Mouse (Mus musculus) liver, postnatal 0 days (tissue): Measurements from ENCODE around the gene Ccdc91. TPM values are rescaled to one million over a fixed set of nuclear protein-coding genes. Genes with fewer than 3 reads are reported as not detected.

Experiments used
- ATAC-seq: fragments of 200-750 bp; cut with Nextera tagmentation; 2 replicates; pipeline ENCODE4 v1.8.0; 2017; ENCODE audit warnings: mild to moderate bottlenecking, moderate library complexity
- DNase-seq: peaks from one replicate; pipeline ENCODE4 v3.0.0-alpha.2; 2016
- H3K27ac ChIP-seq: fragments of 300-500 bp; sonication (generic); 2 replicates; pipeline ENCODE4 v1.5.1; 2014; ENCODE audit warnings: antibody characterized with exemption, moderate library complexity, mild to moderate bottlenecking, low read depth
- H3K27me3 ChIP-seq: fragments of 300-500 bp; sonication (generic); 2 replicates; pipeline ENCODE4 v1.6.1; 2014; ENCODE audit warnings: low read length, control low read depth, mixed read lengths; ENCODE audit not compliant: insufficient read depth
- H3K36me3 ChIP-seq: fragments of 300-500 bp; sonication (generic); replicated peaks from 2 replicates; pipeline ENCODE4 v1.6.1; 2014; ENCODE audit warnings: mild to moderate bottlenecking, control low read depth, low read length, moderate library complexity, mixed read lengths; ENCODE audit not compliant: insufficient read depth
- H3K4me1 ChIP-seq: fragments of 300-500 bp; sonication (generic); 2 replicates; pipeline ENCODE4 v1.6.1; 2014; ENCODE audit warnings: antibody characterized with exemption, mild to moderate bottlenecking, control low read depth; ENCODE audit not compliant: insufficient read depth
- H3K4me2 ChIP-seq: fragments of 300-500 bp; sonication (generic); 2 replicates; pipeline ENCODE4 v1.6.1; 2014; ENCODE audit warnings: low read depth, mild to moderate bottlenecking, low read length, moderate library complexity, mixed read lengths
- H3K4me3 ChIP-seq: fragments of 300-500 bp; sonication (generic); 2 replicates; pipeline ENCODE4 v1.5.1; 2014; ENCODE audit warnings: low read depth, low read length
- H3K9ac ChIP-seq: fragments of 300-500 bp; sonication (generic); replicated peaks from 2 replicates; pipeline ENCODE4 v1.6.1; 2014; ENCODE audit warnings: mild to moderate bottlenecking, moderate library complexity
- H3K9me3 ChIP-seq: fragments of 300-500 bp; sonication (generic); 2 replicates; pipeline ENCODE4 v1.6.1; 2016; ENCODE audit warnings: mild to moderate bottlenecking, control low read depth, low read length, mixed read lengths
- CTCF ChIP-seq: sonication (generic); IDR thresholded peaks from 2 replicates; pipeline ENCODE4 v1.5.1; 2016; ENCODE audit warnings: antibody characterized with exemption, low read depth
- EP300 ChIP-seq: IDR thresholded peaks from 2 replicates; pipeline ENCODE4 v1.6.1; 2016; ENCODE audit warnings: antibody characterized with exemption, low read depth, mild to moderate bottlenecking
- WGBS: fragments of 180-500 bp; shearing (Covaris S2); extraction: QIAGEN DNeasy Blood & Tissue Kit; methylation state at CpG from one replicate; pipeline ENCODE4 v1.1.7; 2014; ENCODE audit not compliant: insufficient replicate concordance; 5-methylcytosine and 5-hydroxymethylcytosine counted together
- polyA plus RNA-seq: library from polyadenylated mRNA; unstranded; fragments of >200 nt; fragmentation: Nextera tagmentation; extraction: Ambion mirVana; gene quantifications from 2 replicates; pipeline ENCODE4 v1.2.1, GENCODE M21; 2015

Ccdc91 gene
- polyA plus RNA-seq, 1 experiment from 2014 or later = 7.7 TPM

DNA sequence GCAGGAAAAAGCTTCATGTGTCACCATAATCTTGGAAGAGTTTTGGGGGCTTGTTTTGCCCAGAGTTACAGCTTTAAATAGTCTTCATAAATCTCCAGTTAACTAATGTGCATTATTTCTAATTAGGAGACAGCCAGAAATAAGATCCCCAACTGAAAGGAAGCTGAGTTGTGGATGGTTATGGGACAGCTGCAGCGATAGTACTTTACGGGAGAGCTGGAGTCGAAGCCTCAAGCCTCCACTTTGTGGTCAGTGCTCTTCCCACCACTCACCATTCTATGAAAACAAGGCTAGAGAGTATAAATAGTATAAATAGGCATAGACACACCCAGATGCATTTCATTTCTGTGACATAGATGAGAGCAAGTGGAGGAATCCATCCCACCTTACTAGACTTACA lies 14.5 kb downstream of the Ccdc91 start:
- no peak overlapping the region for H3K4me2 ChIP-seq
- no peak overlapping the region for H3K9ac ChIP-seq
- no peaks in the 10 kb centered on the region for H3K9me3 ChIP-seq
- no peak overlapping the region for H3K4me3 ChIP-seq
- WGBS = 89% methylated on average over 3 of the region's 3 CpGs
- ATAC-seq (no peak), DNase-seq (no peak)
- H3K27ac ChIP-seq = no peak overlapping the region
- no peaks in the 10 kb centered on the region; the same call in 1 of the 2 replicates for H3K36me3 ChIP-seq
- H3K4me1 ChIP-seq = no peaks in the 10 kb centered on the region
- TF ChIP-seq EP300 = no peak
- TF ChIP-seq CTCF = no peak
- no peaks in the 10 kb centered on the region for H3K27me3 ChIP-seq

GRCm38 (mm10) chr6:147492551-147492950 lies 16.9 kb downstream of the Ccdc91 start:
- ATAC-seq = no peak
- Histone ChIP-seq H3K9ac (no peak overlapping the region), H3K4me1 (no peaks in the 10 kb centered on the region), H3K27ac (no peak overlapping the region), H3K27me3 (no peaks in the 10 kb centered on the region), H3K36me3 (no peaks in the 10 kb centered on the region; the same call in 1 of the 2 replicates), H3K9me3 (no peaks in the 10 kb centered on the region), H3K4me3 (no peak overlapping the region), H3K4me2 (no peak overlapping the region)
- WGBS = 76% methylated on average over 4 of the region's 4 CpGs
- DNase-seq = no peak
- TF ChIP-seq EP300 = no peak
- no peak for TF ChIP-seq CTCF

GRCm38 (mm10) chr6:147501439-147501838 lies 25.8 kb downstream of the Ccdc91 start:
- Histone ChIP-seq H3K4me3 (no peak overlapping the region), H3K27me3 (no peaks in the 10 kb centered on the region), H3K4me1 (no peaks in the 10 kb centered on the region), H3K4me2 (no peak overlapping the region), H3K9me3 (no peaks in the 10 kb centered on the region), H3K36me3 (no peaks in the 10 kb centered on the region), H3K9ac (no peak overlapping the region), H3K27ac (no peak overlapping the region)
- DNase-seq (no peak), ATAC-seq (no peak)
- TF ChIP-seq CTCF = no peak
- TF ChIP-seq EP300 = no peak
- 91% methylated on average over 3 of the region's 3 CpGs for WGBS

DNA sequence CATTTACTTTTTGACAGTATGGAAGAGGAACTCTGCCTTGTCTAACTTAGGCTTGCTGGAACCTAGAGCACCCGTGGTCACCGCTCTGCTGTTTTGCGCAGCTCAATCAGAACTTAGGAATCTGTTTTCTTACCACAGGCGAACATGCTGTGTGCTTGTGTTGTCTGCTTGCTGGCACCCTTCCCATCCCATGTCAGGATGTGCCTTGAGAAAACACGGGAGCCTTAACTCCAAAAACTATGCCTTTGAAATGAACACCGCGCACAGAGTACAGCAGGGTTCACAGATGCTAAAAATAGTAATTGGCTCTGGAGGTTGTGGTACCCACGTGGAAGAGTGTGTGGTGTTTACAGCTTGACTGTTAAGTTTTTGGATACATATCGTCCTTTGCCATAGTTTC lies 30.4 kb downstream of the Ccdc91 start:
- DNase-seq (no peak), ATAC-seq (no peak)
- Histone ChIP-seq H3K27ac (no peak overlapping the region), H3K9me3 (no peaks in the 10 kb centered on the region), H3K9ac (no peak overlapping the region), H3K4me3 (no peak overlapping the region), H3K27me3 (no peaks in the 10 kb centered on the region), H3K4me2 (no peak overlapping the region), H3K36me3 (no peaks in the 10 kb centered on the region), H3K4me1 (no peaks in the 10 kb centered on the region)
- 73% methylated on average over 9 of the region's 9 CpGs for WGBS
- TF ChIP-seq CTCF (no peak), EP300 (no peak)

DNA sequence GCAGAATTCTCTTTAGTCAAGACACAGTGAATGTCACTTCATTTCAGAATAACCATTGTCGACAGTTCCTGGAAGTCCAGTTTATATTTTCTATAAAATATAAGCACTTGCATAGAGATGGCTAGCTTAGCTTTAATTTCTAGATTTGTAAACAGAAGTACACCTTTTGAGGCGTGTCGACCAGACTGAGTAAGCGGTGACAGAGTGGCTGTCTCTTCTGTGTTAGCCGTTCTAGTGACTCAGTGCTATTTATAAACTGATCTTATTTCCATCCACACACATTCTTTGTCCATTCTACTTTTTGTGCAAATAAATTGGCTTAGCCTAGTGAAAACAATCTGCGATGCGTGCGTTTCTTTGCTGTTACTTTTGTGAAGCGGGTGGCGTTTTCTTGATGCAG lies 30.9 kb downstream of the Ccdc91 start:
- WGBS = 84% methylated on average over 10 of the region's 10 CpGs
- Histone ChIP-seq H3K4me3 (no peak overlapping the region), H3K4me2 (no peak overlapping the region), H3K9ac (no peak overlapping the region), H3K4me1 (no peaks in the 10 kb centered on the region), H3K27ac (no peak overlapping the region), H3K36me3 (no peaks in the 10 kb centered on the region), H3K9me3 (no peaks in the 10 kb centered on the region), H3K27me3 (no peaks in the 10 kb centered on the region)
- TF ChIP-seq CTCF = no peak
- TF ChIP-seq EP300 = no peak
- ATAC-seq = no peak
- DNase-seq = no peak

GRCm38 (mm10) chr6:147507186-147507585 lies 31.6 kb downstream of the Ccdc91 start:
- DNase-seq = no peak
- Histone ChIP-seq H3K9ac (no peak overlapping the region), H3K9me3 (no peaks in the 10 kb centered on the region), H3K36me3 (no peaks in the 10 kb centered on the region), H3K27me3 (no peaks in the 10 kb centered on the region), H3K4me2 (no peak overlapping the region), H3K4me3 (no peak overlapping the region), H3K27ac (no peak overlapping the region), H3K4me1 (no peaks in the 10 kb centered on the region)
- TF ChIP-seq EP300 = no peak
- TF ChIP-seq CTCF = no peak
- no peak for ATAC-seq
- 72% methylated on average over 6 of the region's 6 CpGs for WGBS

DNA sequence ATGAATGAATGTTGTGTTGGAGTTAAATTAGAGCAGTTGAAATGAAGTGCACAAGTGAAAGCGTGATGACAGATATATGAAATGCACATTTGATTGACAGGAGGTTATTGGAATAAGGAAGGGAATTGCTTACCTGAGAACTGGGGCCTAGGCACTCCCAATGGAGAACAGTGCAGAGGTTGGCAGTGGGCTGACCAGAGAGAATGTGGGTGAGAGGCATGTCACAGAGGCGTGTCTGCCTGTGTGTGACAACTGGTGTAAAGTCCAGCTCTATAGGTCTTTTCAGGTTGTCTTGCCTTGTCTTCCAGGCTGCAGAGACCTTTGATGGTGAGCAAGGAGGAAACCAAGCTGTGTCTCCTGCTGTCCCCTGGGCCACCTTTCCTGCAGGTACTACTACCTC lies 34.9 kb downstream of the Ccdc91 start:
- ATAC-seq = no peak
- DNase-seq = no peak
- Histone ChIP-seq H3K36me3 (peaks cover 5% of the 10 kb centered on the region; the same call in 1 of the 2 replicates), H3K4me3 (no peak overlapping the region), H3K4me2 (no peak overlapping the region), H3K9ac (no peak overlapping the region), H3K27ac (no peak overlapping the region), H3K4me1 (no peaks in the 10 kb centered on the region), H3K27me3 (no peaks in the 10 kb centered on the region), H3K9me3 (no peaks in the 10 kb centered on the region)
- 79% methylated on average over 2 of the region's 2 CpGs for WGBS
- no peak for TF ChIP-seq EP300
- TF ChIP-seq CTCF = no peak
